Comparison of ENCODE assay signal across 9 mouse cellular contexts in the genomic region with DNA sequence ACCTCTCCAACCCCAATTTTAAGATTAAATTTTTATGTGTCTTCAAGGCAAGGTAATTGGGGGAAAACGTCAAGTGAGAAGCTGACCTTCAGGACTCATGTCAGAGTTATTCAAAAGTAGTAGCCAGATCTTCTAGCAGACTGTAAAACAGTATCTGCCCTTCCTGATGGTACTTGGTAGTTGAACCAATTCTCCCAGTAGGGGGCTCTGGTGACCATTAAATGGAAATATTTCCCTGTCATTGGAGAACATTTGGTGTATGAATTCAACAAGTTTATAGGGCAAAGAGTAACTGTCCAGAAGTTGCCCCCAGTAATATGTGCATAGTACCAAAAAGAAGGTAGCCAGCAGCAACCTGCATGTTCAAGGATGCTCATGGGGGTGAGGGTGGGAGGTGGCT.
DNase-seq lines count a peak whose midpoint lies in the region; ATAC-seq and TF ChIP-seq lines count a peak whose summit lies in the region.
"Had no signal": no experiment of that assay in that cellular context is flagged by ENCODE, and none has a peak within 500 bp of the region (broad histone marks: within the 10 kb centered on the region; RNA-seq: fewer than 3 reads in every experiment).

No protein-coding gene starts in this region.

- intact Hi-C loops in left cerebral cortex, adult 2 months (cut with DNase I), result loop anchor here (2.0 to 5.0 kb wide), 3 partner anchors 67 to 243 kb away; a partner anchor contains a TSS

- H3K4me3 ChIP-seq in left cerebral cortex, adult 2 months, result no peak overlapping the region
- H3K4me3 ChIP-seq: neural tube, embryonic 13.5 days had no signal

- TF ChIP-seq CTCF in left cerebral cortex, adult 2 months (IDR thresholded peaks at IDR 0.05), result peak; percentile 64

- ATAC-seq in megakaryocyte progenitor cell, adult 5-6 weeks (replicated peaks; ENCODE audit: poor library complexity), result no peak
- ATAC-seq in inflammation-experienced regulatory T-cells, adult 6 months, result no peak

- DNase-seq in cerebellum, adult 8-10 months, result peak; percentile 19
- DNase-seq in cerebellum, adult 11-12 months, result no peak
- no peak for DNase-seq in left cerebral cortex, adult 2 months (ENCODE audit: extremely low spot score in 1 of 2, low spot score in 2 of 2)
- no peak for DNase-seq in left cerebral cortex, adult 9 months (ENCODE audit: low spot score in 2 of 2)
- peak; percentile 20 for DNase-seq in R1 (ENCODE audit: low read depth, low spot score)
- peak; percentile 62 for DNase-seq in lung, postnatal 10 days

- H3K27ac ChIP-seq in left cerebral cortex, adult 2 months, result no peak overlapping the region
- H3K27ac ChIP-seq: neural tube, embryonic 13.5 days had no signal

Comparison
In these comparisons a context has a peak if more than half of its experiments do, and no peak if none do; other contexts are left out.
1. DNase-seq: peak in cerebellum, adult 8-10 months (single experiment), R1 (single experiment) and lung, postnatal 10 days (single experiment); none in cerebellum, adult 11-12 months (single experiment), left cerebral cortex, adult 2 months (0 of 2) and left cerebral cortex, adult 9 months (0 of 2).